Mouse (Mus musculus): Measurements from ENCODE around the gene Pinlyp.
A peak's percentile ranks its signal among the peaks of the same experiment; 100 is the strongest.

Pinlyp gene

GRCm38 (mm10) chr7:24563191-24563836 lies 17.4 kb upstream of the Pinlyp start:
- DNase-seq (ENCODE audit: low spot score in 2 of 2) = no peak

GRCm38 (mm10) chr7:24561450-24561849 lies 15.5 kb upstream of the Pinlyp start:
- DNase-seq (ENCODE audit: low spot score in 2 of 2) = no peak

- DNase-seq (ENCODE audit: low spot score in 2 of 2) = no peak
Observed at GRCm38 (mm10) chr7:24555786-24556185, 9.9 kb upstream of the Pinlyp start.

- no peak for DNase-seq (ENCODE audit: low spot score in 2 of 2)
Observed at GRCm38 (mm10) chr7:24551985-24552759, 6.3 kb upstream of the Pinlyp start.

- no peak for DNase-seq (ENCODE audit: low spot score in 2 of 2)
Observed at GRCm38 (mm10) chr7:24547534-24548036, 1.7 kb upstream of the Pinlyp start.

GRCm38 (mm10) chr7:24546634-24547389 lies 894 bp upstream of the Pinlyp start:
- DNase-seq (ENCODE audit: low spot score in 2 of 2) = peak; percentile 99

- no peak for DNase-seq (ENCODE audit: low spot score in 2 of 2)
Observed at GRCm38 (mm10) chr7:24544506-24544905, 1.4 kb downstream of the Pinlyp start.

GRCm38 (mm10) chr7:24539686-24540085 lies 6.2 kb downstream of the Pinlyp start:
- no peak for DNase-seq (ENCODE audit: low spot score in 2 of 2)

- no peak for DNase-seq (ENCODE audit: low spot score in 2 of 2)
Observed at GRCm38 (mm10) chr7:24538701-24539100, 7.2 kb downstream of the Pinlyp start.

- DNase-seq (ENCODE audit: low spot score in 2 of 2) = peak in 1 of 2 experiments; percentile 40
Observed at GRCm38 (mm10) chr7:24538154-24538553, 7.8 kb downstream of the Pinlyp start.

GRCm38 (mm10) chr7:24537591-24537990 lies 8.3 kb downstream of the Pinlyp start:
- DNase-seq (ENCODE audit: low spot score in 2 of 2) = no peak

GRCm38 (mm10) chr7:24537081-24537480 lies 8.8 kb downstream of the Pinlyp start:
- no peak for DNase-seq (ENCODE audit: low spot score in 2 of 2)

- no peak for DNase-seq (ENCODE audit: low spot score in 2 of 2)
Observed at GRCm38 (mm10) chr7:24534301-24534700, 11.6 kb downstream of the Pinlyp start.

- DNase-seq (ENCODE audit: low spot score in 2 of 2) = no peak
Observed at GRCm38 (mm10) chr7:24533806-24534205, 12.1 kb downstream of the Pinlyp start.

- DNase-seq (ENCODE audit: low spot score in 2 of 2) = no peak
Observed at GRCm38 (mm10) chr7:24533031-24533571, 12.8 kb downstream of the Pinlyp start.

GRCm38 (mm10) chr7:24531211-24531971 lies 14.5 kb downstream of the Pinlyp start:
- peak; percentile 78 to 79 for DNase-seq (ENCODE audit: low spot score in 2 of 2)

GRCm38 (mm10) chr7:24530062-24530931 lies 15.6 kb downstream of the Pinlyp start, which contains the start of gene Irgq:
Irgq (plus strand) TSS chr7:24530689.
- DNase-seq (ENCODE audit: low spot score in 2 of 2) = peak; percentile 99 to 100

GRCm38 (mm10) chr7:24529580-24529979 lies 16.3 kb downstream of the Pinlyp start:
- DNase-seq (ENCODE audit: low spot score in 2 of 2) = no peak

GRCm38 (mm10) chr7:24528861-24529260 lies 17.1 kb downstream of the Pinlyp start:
- DNase-seq (ENCODE audit: low spot score in 2 of 2) = no peak

Data from right cerebral cortex, adult 2 months (tissue).